Mouse (Mus musculus) small intestine, adult 2 months (tissue): ENCODE measurements around the gene Dhx57. TPM values are rescaled to one million over a fixed set of nuclear protein-coding genes. Genes with fewer than 3 reads are reported as not detected.
"Not testable (repeated sequence)": the region's sequence is repeated elsewhere in the genome, so short reads cannot be mapped to it uniquely, and the experiment has no call there.

Experiments
- H3K27ac ChIP-seq: fragments of 200-500 bp; 2 replicates; pipeline ENCODE4 v1.5.1; 2012; ENCODE audit warnings: low read depth, low read length, control low read depth, inconsistent platforms; ENCODE audit not compliant: insufficient read depth
- H3K27me3 ChIP-seq: fragments of 200-500 bp; 2 replicates; pipeline ENCODE4 v1.6.1; 2012; ENCODE audit warnings: mild to moderate bottlenecking, moderate library complexity, low read length, inconsistent platforms; ENCODE audit not compliant: control insufficient read depth, insufficient read depth
- H3K36me3 ChIP-seq: fragments of 200-500 bp; 2 replicates; pipeline ENCODE4 v1.6.1; 2012; ENCODE audit warnings: mild to moderate bottlenecking, low read length, control low read depth, inconsistent platforms; ENCODE audit not compliant: control insufficient read depth, insufficient read depth
- H3K4me1 ChIP-seq: fragments of 200-500 bp; 2 replicates; pipeline ENCODE4 v1.6.1; 2012; ENCODE audit warnings: low read length, inconsistent platforms, mixed read lengths; ENCODE audit not compliant: control insufficient read depth, insufficient read depth, insufficient read length
- H3K4me3 ChIP-seq: fragments of 200-500 bp; 2 replicates; pipeline ENCODE4 v1.5.1; 2012; ENCODE audit warnings: low read depth, mild to moderate bottlenecking, control low read depth, inconsistent platforms, low read length, moderate library complexity
- CTCF ChIP-seq: fragments of 200-500 bp; IDR thresholded peaks from 2 replicates; pipeline ENCODE4 v1.5.1; 2012; ENCODE audit warnings: low read depth, mild to moderate bottlenecking, control low read depth, inconsistent platforms, low read length, moderate library complexity, mixed read lengths; ENCODE audit not compliant: insufficient replicate concordance, insufficient read length; ENCODE audit errors: extremely low read depth
- POLR2A ChIP-seq: fragments of 200-500 bp; IDR thresholded peaks from 2 replicates; pipeline ENCODE4 v1.6.1; 2012; ENCODE audit warnings: low read depth, mild to moderate bottlenecking, control low read depth, inconsistent platforms, low read length, moderate library complexity
- WGBS: fragments of 180-500 bp; shearing (Covaris S2); methylation state at CpG from one replicate; pipeline ENCODE4 v1.1.7; 2018; 5-methylcytosine and 5-hydroxymethylcytosine counted together
- polyA plus RNA-seq: library from polyadenylated mRNA; depleted of rRNA; stranded (reverse); fragments of >200 nt; gene quantifications from 2 replicates; pipeline ENCODE4 v1.2.3, GENCODE M21; 2012

Dhx57 gene
- polyA plus RNA-seq, 1 experiment: 4.6 TPM

- TF ChIP-seq POLR2A: no peak
- TF ChIP-seq CTCF: no peak
- 79% methylated on average over 3 of the region's 3 CpGs for WGBS
- H3K36me3 ChIP-seq: peaks cover 13% of the 10 kb centered on the region
- H3K27me3 ChIP-seq: no peaks in the 10 kb centered on the region
- no peak overlapping the region for H3K27ac ChIP-seq
- no peak overlapping the region for H3K4me3 ChIP-seq
- peaks cover 16% of the 10 kb centered on the region for H3K4me1 ChIP-seq
Observed at GRCm38 (mm10) chr17:80235477-80235876, 54.8 kb downstream of the Dhx57 start.

GRCm38 (mm10) chr17:80234376-80234775 is 55.9 kb downstream of the Dhx57 start:
- Histone ChIP-seq H3K27ac (no peak overlapping the region), H3K27me3 (no peaks in the 10 kb centered on the region), H3K4me1 (peaks cover 22% of the 10 kb centered on the region), H3K36me3 (peaks cover 10% of the 10 kb centered on the region), H3K4me3 (no peak overlapping the region)
- TF ChIP-seq CTCF: no peak
- TF ChIP-seq POLR2A: no peak
- WGBS: 57% methylated on average over 7 of the region's 7 CpGs

DNA sequence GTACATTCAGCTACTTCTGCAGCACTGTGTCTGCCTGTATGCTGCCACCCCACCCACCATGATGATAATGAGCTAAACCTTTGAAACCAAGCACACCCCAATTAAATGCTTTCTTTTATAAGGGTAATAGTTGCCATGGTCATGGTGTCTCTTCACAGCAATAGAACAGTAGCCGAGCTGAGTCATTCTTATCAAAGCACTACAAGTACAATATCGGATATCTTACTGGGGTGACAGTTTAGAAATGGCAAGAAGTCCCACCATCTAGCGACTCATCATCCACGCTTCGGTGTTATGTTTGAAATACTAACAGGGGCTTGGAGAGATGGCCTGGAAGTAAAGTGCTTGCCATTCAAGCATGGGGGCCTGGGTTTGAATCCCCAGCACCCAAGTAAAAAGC is 56.4 kb downstream of the Dhx57 start:
- TF ChIP-seq CTCF (no peak), POLR2A (no peak)
- WGBS: 65% methylated on average over 5 of the region's 5 CpGs
- Histone ChIP-seq H3K27me3 (no peaks in the 10 kb centered on the region), H3K27ac (peak overlapping the region; percentile 40; the same call in 1 of the 2 replicates), H3K4me3 (no peak overlapping the region), H3K4me1 (peaks cover 24% of the 10 kb centered on the region), H3K36me3 (peaks cover 7% of the 10 kb centered on the region)

GRCm38 (mm10) chr17:80229396-80229795 is 60.9 kb downstream of the Dhx57 start:
- H3K27ac ChIP-seq: no peak overlapping the region
- no peak overlapping the region for H3K4me3 ChIP-seq
- 36% methylated on average over 2 of the region's 2 CpGs for WGBS
- no peaks in the 10 kb centered on the region for H3K27me3 ChIP-seq
- H3K36me3 ChIP-seq: peaks cover 2% of the 10 kb centered on the region
- H3K4me1 ChIP-seq: peaks cover 22% of the 10 kb centered on the region
- no peak for TF ChIP-seq POLR2A
- TF ChIP-seq CTCF: no peak

- not testable (repeated sequence) for H3K4me3 ChIP-seq, H3K4me1 ChIP-seq, H3K27ac ChIP-seq, H3K36me3 ChIP-seq, H3K27me3 ChIP-seq
- 21% methylated on average over 5 of the region's 5 CpGs for WGBS
Observed at GRCm38 (mm10) chr17:80225142-80225541, 65.1 kb downstream of the Dhx57 start.

DNA sequence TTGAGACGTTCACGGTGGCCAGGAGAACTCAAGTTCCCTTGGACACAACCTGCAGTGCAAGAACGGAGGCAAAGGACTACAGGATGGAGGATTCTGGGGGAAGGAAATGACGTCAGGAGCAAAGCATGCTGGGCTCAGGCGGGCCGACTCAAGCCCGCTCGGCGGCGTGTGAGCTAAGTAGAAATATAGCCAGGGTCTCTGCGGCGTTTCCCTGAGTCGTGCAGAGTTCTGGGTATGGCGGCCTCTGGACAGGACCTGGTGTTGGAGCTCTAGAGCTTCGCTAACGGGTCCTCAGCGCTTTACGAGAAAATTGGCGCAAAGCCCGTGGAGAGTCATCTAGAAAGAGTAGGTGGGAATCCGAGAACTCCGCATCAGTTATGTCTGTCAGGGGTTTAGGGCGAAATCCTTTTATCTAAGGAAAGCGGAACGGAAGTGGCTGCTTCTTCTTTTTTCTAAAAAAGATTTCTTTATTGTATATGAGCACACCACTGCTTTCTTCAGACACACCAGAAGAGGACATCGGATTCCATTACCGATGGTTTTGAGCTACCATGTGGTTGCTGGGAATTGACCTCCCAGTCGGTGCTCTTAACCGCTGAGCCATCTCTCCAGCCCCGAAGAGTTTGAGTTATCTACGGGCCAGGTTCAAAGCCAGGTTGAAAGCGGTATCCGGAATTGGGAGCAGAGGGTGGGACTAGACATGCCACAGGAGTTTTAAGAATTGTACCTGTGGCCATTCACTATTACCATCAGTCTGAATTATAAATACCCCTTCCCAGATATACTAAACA is 65.8 kb downstream of the Dhx57 start, which contains the start of gene Gemin6:
Gemin6 (plus strand) TSS at position 116 of the 791 bp plus-strand sequence.
- H3K4me3 ChIP-seq: peak within 1 kb of the TSS; percentile 94
- under 1% methylated on average over 33 of the region's 33 CpGs for WGBS

DNA sequence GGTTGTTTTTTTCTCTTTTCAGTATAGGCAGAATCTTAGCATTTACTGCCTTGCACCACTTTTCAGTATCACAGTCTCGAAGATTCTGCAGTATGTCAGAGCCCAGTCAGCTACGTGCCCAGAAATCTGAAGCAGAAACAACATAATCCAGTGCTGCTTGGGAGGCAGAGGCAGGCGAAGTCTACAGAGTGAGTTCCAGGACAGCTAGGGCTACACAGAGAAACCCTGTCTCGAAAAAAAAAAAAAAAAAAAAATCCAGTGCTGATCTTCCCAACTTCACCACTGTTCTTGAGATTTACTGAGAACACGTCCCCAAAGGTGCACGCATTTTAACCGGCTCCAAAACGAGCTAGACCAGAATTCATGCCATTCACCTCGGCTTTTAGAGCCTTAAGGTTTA is 66.4 kb downstream of the Dhx57 start:
- H3K4me3 ChIP-seq: peak overlapping the region; percentile 94
- peaks cover 3% of the 10 kb centered on the region for H3K4me1 ChIP-seq
- TF ChIP-seq CTCF (no peak), POLR2A (no peak)
- no peaks in the 10 kb centered on the region for H3K27me3 ChIP-seq
- peak overlapping the region; percentile 80 for H3K27ac ChIP-seq
- H3K36me3 ChIP-seq: peaks cover 2% of the 10 kb centered on the region
- 3% methylated on average over 9 of the region's 9 CpGs for WGBS

More for the DNA sequence above, 65.8 kb downstream of the Dhx57 start, which contains the start of gene Gemin6:
- Histone ChIP-seq H3K4me1 (peaks cover 6% of the 10 kb centered on the region), H3K27ac (peak within 1 kb of the TSS; percentile 80), H3K27me3 (no peaks in the 10 kb centered on the region), H3K36me3 (peaks cover 2% of the 10 kb centered on the region)
- TF ChIP-seq CTCF (no peak), POLR2A (peak; percentile 56)
